ENCODE assay signal across 9 mouse cellular contexts in the genomic region with DNA sequence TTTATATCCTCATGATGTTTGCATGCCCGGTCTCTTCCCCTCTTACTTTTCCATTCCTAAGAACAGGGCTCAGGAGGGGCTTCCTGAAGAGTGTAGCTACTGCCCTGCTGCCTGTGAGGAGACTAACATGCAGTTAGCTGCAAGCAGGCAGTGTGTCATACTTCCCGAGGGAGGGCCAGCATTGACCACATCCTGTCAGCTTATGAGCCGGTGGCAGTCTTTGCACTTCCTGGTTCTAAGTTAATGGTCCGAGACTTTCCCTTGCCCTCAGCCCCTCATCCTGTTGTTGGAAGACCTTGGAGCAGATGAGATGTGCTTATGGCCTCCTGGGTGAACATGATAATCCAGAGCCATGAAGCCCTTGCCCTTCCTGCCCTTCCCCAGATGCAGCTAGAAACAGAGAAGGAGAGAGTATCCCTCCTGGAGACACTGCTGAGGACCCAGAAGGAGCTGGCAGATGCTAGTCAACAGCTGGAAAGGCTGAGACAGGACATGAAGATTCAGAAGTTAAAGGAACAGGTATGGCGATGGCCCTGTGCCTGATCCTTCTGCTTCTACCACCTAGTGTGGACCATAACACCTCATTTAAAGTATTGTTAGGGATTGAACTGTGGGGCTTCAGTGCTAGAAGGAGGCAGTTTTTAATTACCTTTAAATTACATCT. TPM values are rescaled to one million over a fixed set of nuclear protein-coding genes. Genes with fewer than 3 reads are reported as not detected.
A peak's percentile ranks its signal among the peaks of the same experiment; 100 is the strongest.
DNase-seq lines count a peak whose midpoint lies in the region; ATAC-seq and TF ChIP-seq lines count a peak whose summit lies in the region.
"Had no signal": no experiment of that assay in that cellular context is flagged by ENCODE, and none has a peak within 500 bp of the region (broad histone marks: within the 10 kb centered on the region; RNA-seq: fewer than 3 reads in every experiment).

No protein-coding gene starts in this region.

- no peak overlapping the region for H3K4me2 ChIP-seq in kidney, embryonic 15.5 days
- no peak overlapping the region for H3K4me2 ChIP-seq in hindbrain, embryonic 14.5 days (replicated peaks)

- ATAC-seq in kidney, embryonic 15.5 days (replicated peaks; ENCODE audit: low FRiP score) = no peak
- no peak for ATAC-seq in hindbrain, embryonic 14.5 days (ENCODE audit: low FRiP score)

- intact Hi-C loops in left cerebral cortex, adult 2 months (cut with DNase I) = loop anchor here (10.0 kb wide), 1 partner anchor 145 kb away; a partner anchor contains a TSS

- peak overlapping the region; percentile 52; the same call in 1 of the 2 replicates for H3K27ac ChIP-seq in brown adipose tissue, adult 24 weeks (replicated peaks; ENCODE audit: low read depth, low read length)
- peak overlapping the region; percentile 10; the same call in 1 of the 2 replicates for H3K27ac ChIP-seq in kidney, embryonic 15.5 days
- no peak overlapping the region for H3K27ac ChIP-seq in hindbrain, embryonic 14.5 days
- no peak overlapping the region for H3K27ac ChIP-seq in left cerebral cortex, adult 2 months

- DNase-seq in 416B (ENCODE audit: low read depth) = peak; percentile 94
- no peak for DNase-seq in hindbrain, embryonic 14.5 days (ENCODE audit: low spot score)
- no peak for DNase-seq in left cerebral cortex, adult 2 months (ENCODE audit: extremely low spot score in 1 of 2, low spot score in 2 of 2)
- DNase-seq in cerebellum, postnatal 10 days = no peak
- no peak for DNase-seq in frontal cortex, adult 2 months (ENCODE audit: extremely low spot score in 1 of 2, low spot score in 1 of 2)

- no peak overlapping the region for H3K9ac ChIP-seq in kidney, embryonic 15.5 days
- no peak overlapping the region for H3K9ac ChIP-seq in hindbrain, embryonic 14.5 days

- no peaks in the 10 kb centered on the region for H3K4me1 ChIP-seq in brown adipose tissue, adult 24 weeks (ENCODE audit: control insufficient read depth, insufficient read depth, insufficient read length, low read length)
- no peaks in the 10 kb centered on the region for H3K4me1 ChIP-seq in kidney, embryonic 15.5 days
- H3K4me1 ChIP-seq in megakaryocyte, embryonic 14.5 days = peaks cover 47% of the 10 kb centered on the region
- H3K4me1 ChIP-seq in hindbrain, embryonic 14.5 days (replicated peaks; ENCODE audit: control insufficient read depth, insufficient read depth, low read length) = no peaks in the 10 kb centered on the region

- TF ChIP-seq CTCF in left cerebral cortex, adult 2 months (IDR thresholded peaks at IDR 0.05) = no peak

- H3K4me3 ChIP-seq in brown adipose tissue, adult 24 weeks (ENCODE audit: insufficient read depth, low read depth, low read length) = peak overlapping the region; percentile 42
- H3K4me3 ChIP-seq in kidney, embryonic 15.5 days (replicated peaks) = no peak overlapping the region
- H3K4me3 ChIP-seq in megakaryocyte, embryonic 14.5 days (replicated peaks) = peak overlapping the region; percentile 92
- H3K4me3 ChIP-seq in hindbrain, embryonic 14.5 days (replicated peaks; ENCODE audit: low read length) = no peak overlapping the region
- no peak overlapping the region for H3K4me3 ChIP-seq in left cerebral cortex, adult 2 months

- WGBS in kidney, embryonic 15.5 days = 43% methylated on average over 5 of the region's 5 CpGs
- WGBS in hindbrain, embryonic 14.5 days = 95% methylated on average over 5 of the region's 5 CpGs

- no peaks in the 10 kb centered on the region for H3K27me3 ChIP-seq in kidney, embryonic 15.5 days
- H3K27me3 ChIP-seq in megakaryocyte, embryonic 14.5 days (replicated peaks) = no peaks in the 10 kb centered on the region
- no peaks in the 10 kb centered on the region for H3K27me3 ChIP-seq in hindbrain, embryonic 14.5 days (ENCODE audit: control insufficient read depth, insufficient read depth, low read length)

- peaks cover 95% of the 10 kb centered on the region for H3K36me3 ChIP-seq in kidney, embryonic 15.5 days
- peaks cover 55% of the 10 kb centered on the region for H3K36me3 ChIP-seq in megakaryocyte, embryonic 14.5 days (replicated peaks; ENCODE audit: low read length)
- H3K36me3 ChIP-seq in hindbrain, embryonic 14.5 days (replicated peaks; ENCODE audit: control insufficient read depth, insufficient read depth) = peaks cover 96% of the 10 kb centered on the region

- no peaks in the 10 kb centered on the region for H3K9me3 ChIP-seq in kidney, embryonic 15.5 days (replicated peaks)
- no peaks in the 10 kb centered on the region for H3K9me3 ChIP-seq in megakaryocyte, embryonic 14.5 days
- no peaks in the 10 kb centered on the region for H3K9me3 ChIP-seq in hindbrain, embryonic 14.5 days (ENCODE audit: control insufficient read depth, low read length)

RNA-seq across cellular contexts. Expression of a gene that starts 23.2 kb away (rescaled TPM):
- polyA plus RNA-seq in brown adipose tissue, adult 24 weeks (2012; ENCODE audit: insufficient read depth, insufficient read length, missing spikeins) = 2.6 and 3.4 TPM in 2 replicates
- polyA plus RNA-seq in kidney, embryonic 15.5 days (2015; fragmentation: Nextera tagmentation; extraction: Ambion mirVana) = 21.9 and 24.4 TPM in 2 replicates
- polyA plus RNA-seq in megakaryocyte, embryonic 14.5 days (2012; ENCODE audit: insufficient read depth, low replicate concordance) = 7.1 and 19.6 TPM in 2 replicates
- 11.9 and 14.2 TPM in 2 replicates for polyA plus RNA-seq in hindbrain, embryonic 14.5 days (2014; fragmentation: Nextera tagmentation; extraction: Ambion mirVana)
- 10 to 100 TPM; 19.5 to 19.9 TPM for total RNA-seq in left cerebral cortex, adult 2 months (2021)
- 18.1 and 18.4 TPM in 2 replicates for polyA plus RNA-seq in frontal cortex, adult 2 months (2012; rRNA removed)

RNA-seq across cellular contexts. Expression of a gene that starts 28.3 kb away (rescaled TPM):
- 2.4 and 2.6 TPM in 2 replicates for polyA plus RNA-seq in brown adipose tissue, adult 24 weeks (2012; ENCODE audit: insufficient read depth, insufficient read length, missing spikeins)
- 0.75 and 1.0 TPM in 2 replicates for polyA plus RNA-seq in kidney, embryonic 15.5 days (2015; fragmentation: Nextera tagmentation; extraction: Ambion mirVana)
- not detected in 2 replicates for polyA plus RNA-seq in megakaryocyte, embryonic 14.5 days (2012; ENCODE audit: insufficient read depth, low replicate concordance)
- 2.6 and 2.8 TPM in 2 replicates for polyA plus RNA-seq in hindbrain, embryonic 14.5 days (2014; fragmentation: Nextera tagmentation; extraction: Ambion mirVana)
- total RNA-seq in left cerebral cortex, adult 2 months (2021) = 1 to 10 TPM; 1.4 to 2.0 TPM
- 3.3 and 4.6 TPM in 2 replicates for polyA plus RNA-seq in frontal cortex, adult 2 months (2012; rRNA removed)

RNA-seq across cellular contexts. Expression of a gene that starts 28.4 kb away (rescaled TPM):
- polyA plus RNA-seq in brown adipose tissue, adult 24 weeks (2012; ENCODE audit: insufficient read depth, insufficient read length, missing spikeins) = 62.3 and 99.2 TPM in 2 replicates
- polyA plus RNA-seq in kidney, embryonic 15.5 days (2015; fragmentation: Nextera tagmentation; extraction: Ambion mirVana) = 212 and 240 TPM in 2 replicates
- polyA plus RNA-seq in megakaryocyte, embryonic 14.5 days (2012; ENCODE audit: insufficient read depth, low replicate concordance) = 49.2 and 93.8 TPM in 2 replicates
- polyA plus RNA-seq in hindbrain, embryonic 14.5 days (2014; fragmentation: Nextera tagmentation; extraction: Ambion mirVana) = 459 and 462 TPM in 2 replicates
- 100 to 1,000 TPM; 187 to 188 TPM for total RNA-seq in left cerebral cortex, adult 2 months (2021)
- 317 TPM in 2 replicates for polyA plus RNA-seq in frontal cortex, adult 2 months (2012; rRNA removed)

RNA-seq across cellular contexts. Expression of a gene that starts 34.3 kb away (rescaled TPM):
- polyA plus RNA-seq in brown adipose tissue, adult 24 weeks (2012; ENCODE audit: insufficient read depth, insufficient read length, missing spikeins) = 2.4 and 3.1 TPM in 2 replicates
- 0.51 and 0.84 TPM in 2 replicates for polyA plus RNA-seq in kidney, embryonic 15.5 days (2015; fragmentation: Nextera tagmentation; extraction: Ambion mirVana)
- polyA plus RNA-seq in megakaryocyte, embryonic 14.5 days (2012; ENCODE audit: insufficient read depth, low replicate concordance) = not detected in 2 replicates
- 2.3 and 3.1 TPM in 2 replicates for polyA plus RNA-seq in hindbrain, embryonic 14.5 days (2014; fragmentation: Nextera tagmentation; extraction: Ambion mirVana)
- under 1 TPM in 1 of 2 experiments, not detected in 1; 0.25 TPM for total RNA-seq in left cerebral cortex, adult 2 months (2021)
- 0.08 and 0.24 TPM in 2 replicates for polyA plus RNA-seq in frontal cortex, adult 2 months (2012; rRNA removed)

RNA-seq across cellular contexts. Expression of a gene that starts 38.9 kb away (rescaled TPM):
- not detected in 2 replicates for polyA plus RNA-seq in brown adipose tissue, adult 24 weeks (2012; ENCODE audit: insufficient read depth, insufficient read length, missing spikeins)
- not detected in 2 replicates for polyA plus RNA-seq in kidney, embryonic 15.5 days (2015; fragmentation: Nextera tagmentation; extraction: Ambion mirVana)
- polyA plus RNA-seq in megakaryocyte, embryonic 14.5 days (2012; ENCODE audit: insufficient read depth, low replicate concordance) = not detected in 2 replicates
- not detected in 2 replicates for polyA plus RNA-seq in hindbrain, embryonic 14.5 days (2014; fragmentation: Nextera tagmentation; extraction: Ambion mirVana)
- not detected for total RNA-seq in left cerebral cortex, adult 2 months (2021)
- polyA plus RNA-seq in frontal cortex, adult 2 months (2012; rRNA removed) = not detected in 2 replicates
- total RNA-seq: left cerebral cortex, postnatal 25 days had no signal

Comparison
In these comparisons a context has a peak if more than half of its experiments do, and no peak if none do; other contexts are left out.
1. H3K27ac ChIP-seq: peak in brown adipose tissue, adult 24 weeks (single experiment) and kidney, embryonic 15.5 days (single experiment); none in hindbrain, embryonic 14.5 days (single experiment) and left cerebral cortex, adult 2 months (single experiment).
2. H3K4me3 ChIP-seq: peak in brown adipose tissue, adult 24 weeks (single experiment) and megakaryocyte, embryonic 14.5 days (single experiment); none in kidney, embryonic 15.5 days (single experiment), hindbrain, embryonic 14.5 days (single experiment) and left cerebral cortex, adult 2 months (single experiment).